Mouse (Mus musculus) stomach, embryonic 16.5 days (tissue): ENCODE data around the gene Lmbr1l. TPM values are rescaled to one million over a fixed set of nuclear protein-coding genes. Genes with fewer than 3 reads are reported as not detected.

ENCODE experiments used
- ATAC-seq: fragments of 200-750 bp; cut with Nextera tagmentation; 2 replicates; pipeline ENCODE4 v1.8.0; 2017; ENCODE audit warnings: moderate number of reproducible peaks, moderate TSS enrichment; ENCODE audit not compliant: insufficient read depth, low FRiP score
- H3K27ac ChIP-seq: fragments of 300-500 bp; sonication (generic); 2 replicates; pipeline ENCODE4 v1.5.1; 2014; ENCODE audit warnings: low read length
- H3K27me3 ChIP-seq: fragments of 300-500 bp; sonication (generic); 2 replicates; pipeline ENCODE4 v1.6.1; 2014; ENCODE audit warnings: low read length, control low read depth, mixed read lengths; ENCODE audit not compliant: control insufficient read depth, insufficient read depth
- H3K36me3 ChIP-seq: fragments of 300-500 bp; sonication (generic); 2 replicates; pipeline ENCODE4 v1.6.1; 2014; ENCODE audit warnings: low read length; ENCODE audit not compliant: control insufficient read depth, insufficient read depth
- H3K4me1 ChIP-seq: fragments of 300-500 bp; sonication (generic); 2 replicates; pipeline ENCODE4 v1.6.1; 2014; ENCODE audit warnings: low read length, control low read depth, mixed read lengths; ENCODE audit not compliant: control insufficient read depth, insufficient read depth
- H3K4me2 ChIP-seq: fragments of 300-500 bp; sonication (generic); 2 replicates; pipeline ENCODE4 v1.6.1; 2014; ENCODE audit warnings: low read depth, low read length, mixed read lengths
- H3K4me3 ChIP-seq: fragments of 300-500 bp; sonication (generic); replicated peaks from 2 replicates; pipeline ENCODE4 v1.5.1; 2014; ENCODE audit warnings: mild to moderate bottlenecking, low read length
- H3K9ac ChIP-seq: fragments of 300-500 bp; sonication (generic); 2 replicates; pipeline ENCODE4 v1.6.1; 2014; ENCODE audit warnings: low read length
- H3K9me3 ChIP-seq: fragments of 300-500 bp; sonication (generic); replicated peaks from 2 replicates; pipeline ENCODE4 v1.6.1; 2016; ENCODE audit warnings: low read length, control low read depth; ENCODE audit not compliant: control insufficient read depth
- WGBS: fragments of 180-500 bp; shearing (Covaris S2); extraction: QIAGEN DNeasy Blood & Tissue Kit; methylation state at CpG from one replicate; pipeline ENCODE4 v1.1.7; 2014; 5-methylcytosine and 5-hydroxymethylcytosine counted together
- polyA plus RNA-seq: library from polyadenylated mRNA; unstranded; fragments of >200 nt; fragmentation: Nextera tagmentation; extraction: Ambion mirVana; gene quantifications from 2 replicates; pipeline ENCODE4 v1.2.1, GENCODE M21; 2015

The Lmbr1l gene
- polyA plus RNA-seq, 1 experiment from 2014 or later: 14.8 TPM

GRCm38 (mm10) chr15:98881656-98882008 lies 36.4 kb downstream of the Lmbr1l start:
- no peaks in the 10 kb centered on the region for H3K36me3 ChIP-seq
- no peaks in the 10 kb centered on the region for H3K27me3 ChIP-seq
- H3K4me3 ChIP-seq: peak overlapping the region; percentile 82
- WGBS: 10% methylated on average over 5 of the region's 5 CpGs
- H3K4me1 ChIP-seq: peaks cover 8% of the 10 kb centered on the region; the same call in 1 of the 2 replicates
- 0 out of 2 replicates have a peak, but pooled peaks have one; percentile 4 for ATAC-seq
- H3K4me2 ChIP-seq: peak overlapping the region; percentile 88
- H3K27ac ChIP-seq: no peak overlapping the region
- H3K9me3 ChIP-seq: no peaks in the 10 kb centered on the region
- H3K9ac ChIP-seq: peak overlapping the region; percentile 57

DNA sequence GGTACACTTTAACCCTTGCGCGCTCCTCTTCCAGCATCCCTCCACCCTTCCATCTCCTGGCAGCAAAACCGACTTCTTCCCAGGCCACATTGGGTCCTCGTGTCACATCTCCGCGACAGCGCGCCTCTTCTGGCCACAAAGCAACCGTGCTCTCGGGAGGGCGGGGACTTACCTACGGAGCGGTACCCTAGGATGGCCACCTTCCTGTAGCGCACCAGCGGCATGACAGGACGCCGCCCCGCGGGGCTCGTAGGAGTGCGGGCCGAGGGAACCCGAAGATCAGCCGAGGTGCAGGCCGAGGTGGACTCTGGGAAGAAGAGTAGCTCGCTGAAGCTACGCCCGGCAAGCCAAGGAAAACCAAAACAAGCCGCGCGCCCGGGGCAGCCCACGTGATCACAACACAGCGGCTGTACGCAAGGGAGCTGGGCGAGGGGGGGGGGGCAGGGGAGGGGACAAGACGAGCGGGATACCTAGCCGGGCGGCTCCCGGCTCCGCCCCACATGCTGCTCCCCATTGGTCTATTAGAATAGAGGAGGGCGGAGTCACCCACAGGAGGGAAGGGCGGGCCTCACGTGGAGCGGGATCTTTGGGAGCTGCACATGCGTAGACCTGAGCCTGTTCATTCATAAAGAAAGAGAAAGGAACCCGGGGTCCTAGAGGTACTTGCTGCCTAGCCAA lies 36.9 kb downstream of the Lmbr1l start:
- WGBS: under 1% methylated on average over 47 of the region's 48 CpGs
- peak; percentile 98 for ATAC-seq
- Histone ChIP-seq H3K27ac (peak overlapping the region; percentile 84), H3K27me3 (no peaks in the 10 kb centered on the region), H3K9ac (peak overlapping the region; percentile 80), H3K4me3 (peak overlapping the region; percentile 82), H3K9me3 (no peaks in the 10 kb centered on the region), H3K4me2 (peak overlapping the region; percentile 88), H3K36me3 (no peaks in the 10 kb centered on the region), H3K4me1 (peaks cover 8% of the 10 kb centered on the region; the same call in 1 of the 2 replicates)

DNA sequence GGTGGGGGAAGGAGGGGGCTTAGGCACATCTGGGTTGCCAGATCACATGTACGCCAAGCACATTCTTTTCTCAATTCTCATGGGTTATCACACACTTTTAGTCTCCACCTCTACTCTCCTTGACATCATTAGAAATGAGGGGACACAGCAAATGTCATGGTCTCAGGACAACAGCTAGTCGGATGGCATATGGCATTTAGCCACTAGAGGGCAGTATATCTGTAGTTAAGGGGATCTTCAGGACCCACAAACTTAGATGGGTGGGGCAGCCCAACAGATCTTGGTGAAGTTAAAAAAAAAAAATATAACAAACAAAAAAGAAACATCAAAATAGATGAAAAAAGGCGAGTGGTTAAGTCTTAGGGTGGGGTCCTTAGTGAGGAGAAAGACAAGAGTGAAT lies 40.7 kb downstream of the Lmbr1l start:
- no peak for ATAC-seq
- H3K9ac ChIP-seq: no peak overlapping the region
- H3K27ac ChIP-seq: no peak overlapping the region
- H3K9me3 ChIP-seq: no peaks in the 10 kb centered on the region
- 17% methylated on average over 3 of the region's 3 CpGs for WGBS
- no peak overlapping the region for H3K4me3 ChIP-seq
- H3K36me3 ChIP-seq: no peaks in the 10 kb centered on the region
- H3K27me3 ChIP-seq: no peaks in the 10 kb centered on the region
- peaks cover 8% of the 10 kb centered on the region; the same call in 1 of the 2 replicates for H3K4me1 ChIP-seq
- no peak overlapping the region for H3K4me2 ChIP-seq

- Histone ChIP-seq H3K27ac (peak overlapping the region; percentile 98), H3K4me2 (peak overlapping the region; percentile 64), H3K27me3 (no peaks in the 10 kb centered on the region), H3K9me3 (no peaks in the 10 kb centered on the region), H3K4me1 (peaks cover 27% of the 10 kb centered on the region), H3K36me3 (no peaks in the 10 kb centered on the region), H3K4me3 (peak overlapping the region; percentile 95), H3K9ac (peak overlapping the region; percentile 100)
- WGBS: under 1% methylated on average over 51 of the region's 51 CpGs
- ATAC-seq: peak; percentile 83
These were observed 45.8 kb downstream of the Lmbr1l start for GRCm38 (mm10) chr15:98871916-98872888.

DNA sequence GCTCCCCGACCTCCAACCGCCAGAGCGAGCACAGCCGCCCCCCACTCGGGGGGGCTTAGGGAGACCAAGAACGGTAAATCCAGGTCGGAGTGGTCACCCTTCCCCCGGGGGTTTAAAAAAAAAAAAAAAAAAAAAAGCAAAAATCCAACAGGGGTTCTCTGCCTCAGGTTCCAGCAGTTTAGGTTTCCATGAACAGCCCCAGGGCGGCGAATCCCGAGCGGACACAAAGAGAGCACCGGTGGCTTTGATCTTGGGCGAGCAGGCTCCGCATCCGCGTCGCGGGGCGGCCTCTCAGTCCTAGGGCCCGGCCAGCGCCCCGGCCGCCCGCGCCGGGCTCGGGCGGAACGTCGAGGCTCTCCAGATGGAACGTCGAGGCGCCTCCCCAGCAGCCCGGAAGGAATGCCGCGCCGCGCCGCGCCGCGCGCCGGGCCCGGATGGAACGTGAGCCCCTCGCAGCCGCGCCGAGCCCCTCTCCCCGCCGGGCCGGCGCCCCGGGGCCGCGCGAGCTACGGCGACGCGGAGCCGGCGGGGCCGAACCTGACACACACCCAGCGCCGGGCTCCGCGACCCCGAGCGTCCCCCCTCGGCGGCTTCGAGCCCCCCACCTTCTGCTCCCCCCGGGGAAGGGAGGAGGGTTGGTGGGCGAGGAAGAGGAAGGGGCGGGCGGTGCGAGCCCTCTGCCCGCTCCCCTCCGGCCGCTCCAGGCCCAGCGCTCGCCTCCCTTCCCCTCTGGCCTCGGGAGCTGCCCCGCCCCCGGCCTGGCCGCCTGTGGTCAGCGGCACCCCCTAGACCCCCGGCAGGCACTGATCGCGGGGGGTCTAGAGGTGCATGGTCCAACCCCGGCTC lies 46.7 kb downstream of the Lmbr1l start, which contains the start of gene Kmt2d:
TSS of gene Kmt2d (minus strand) at position 135 of the 846 bp plus-strand sequence.
- ATAC-seq: peak; percentile 67
- peaks cover 30% of the 10 kb centered on the region for H3K4me1 ChIP-seq
- H3K27ac ChIP-seq: peak within 1 kb of the TSS; percentile 98
- peak within 1 kb of the TSS; percentile 95 for H3K4me3 ChIP-seq
- H3K9ac ChIP-seq: peak within 1 kb of the TSS; percentile 100
- H3K36me3 ChIP-seq: peaks cover 4% of the 10 kb centered on the region
- no peaks in the 10 kb centered on the region for H3K27me3 ChIP-seq
- no peaks in the 10 kb centered on the region for H3K9me3 ChIP-seq
- H3K4me2 ChIP-seq: peak within 1 kb of the TSS; percentile 98
- under 1% methylated on average over 87 of the region's 94 CpGs for WGBS

DNA sequence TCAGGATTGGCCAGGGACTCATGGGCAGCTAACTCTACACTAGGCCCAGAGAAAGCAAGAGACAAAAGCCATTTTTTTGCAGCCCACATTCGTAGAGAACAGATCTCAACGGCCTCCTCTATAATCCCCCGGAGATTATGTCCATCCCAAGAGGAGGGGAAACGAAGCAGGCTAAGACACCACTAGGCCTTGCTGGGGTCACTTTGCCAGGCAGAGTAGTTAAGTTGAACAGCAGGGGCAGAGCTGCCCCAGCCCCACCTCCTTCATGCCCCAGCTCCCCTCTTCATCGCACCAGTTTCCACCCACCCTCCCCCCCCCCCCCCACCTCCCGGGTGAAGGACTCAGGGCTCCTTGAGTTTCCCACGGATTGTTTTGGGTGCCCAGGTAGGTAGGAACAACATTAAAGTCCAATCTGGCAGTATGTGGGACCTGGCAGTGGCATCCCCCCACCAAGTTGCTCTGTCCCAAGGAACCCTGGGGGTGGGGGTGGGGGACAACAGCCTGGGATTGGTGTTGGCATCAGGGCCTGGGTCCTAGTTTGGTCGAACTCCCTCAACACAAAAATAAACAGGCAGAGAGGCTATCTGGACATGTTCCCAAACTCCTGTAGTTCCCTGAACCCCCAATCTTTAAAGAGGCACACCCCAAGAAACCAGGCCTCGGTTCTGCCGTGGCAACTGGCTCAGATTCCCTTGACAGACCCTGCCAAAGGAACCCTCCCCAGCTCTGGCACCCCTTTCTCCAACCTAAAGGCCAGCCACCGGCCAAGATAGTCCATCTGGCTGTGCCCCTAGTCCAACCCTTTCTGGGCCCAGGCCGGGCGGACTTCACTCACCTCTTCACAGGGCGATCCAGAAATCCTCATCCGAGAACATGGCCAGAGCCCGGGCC lies 47.6 kb downstream of the Lmbr1l start:
- Histone ChIP-seq H3K4me3 (peak overlapping the region; percentile 95), H3K9me3 (no peaks in the 10 kb centered on the region), H3K36me3 (peaks cover 13% of the 10 kb centered on the region), H3K4me1 (peaks cover 30% of the 10 kb centered on the region), H3K27me3 (no peaks in the 10 kb centered on the region), H3K27ac (peak overlapping the region; percentile 98), H3K4me2 (peak overlapping the region; percentile 98), H3K9ac (peak overlapping the region; percentile 100)
- ATAC-seq: no peak
- WGBS: under 1% methylated on average over 15 of the region's 16 CpGs

GRCm38 (mm10) chr15:98869342-98870178 lies 48.5 kb downstream of the Lmbr1l start:
- Histone ChIP-seq H3K36me3 (peaks cover 19% of the 10 kb centered on the region), H3K9ac (peak overlapping the region; percentile 100), H3K27ac (peak overlapping the region; percentile 98), H3K4me1 (peaks cover 30% of the 10 kb centered on the region), H3K4me3 (peak overlapping the region; percentile 95), H3K4me2 (peak overlapping the region; percentile 98), H3K27me3 (no peaks in the 10 kb centered on the region), H3K9me3 (no peaks in the 10 kb centered on the region)
- 6% methylated on average over 8 of the region's 8 CpGs for WGBS
- ATAC-seq: no peak
